Mouse (Mus musculus): ENCODE data around the gene Ccl2.

Gene Ccl2

DNA sequence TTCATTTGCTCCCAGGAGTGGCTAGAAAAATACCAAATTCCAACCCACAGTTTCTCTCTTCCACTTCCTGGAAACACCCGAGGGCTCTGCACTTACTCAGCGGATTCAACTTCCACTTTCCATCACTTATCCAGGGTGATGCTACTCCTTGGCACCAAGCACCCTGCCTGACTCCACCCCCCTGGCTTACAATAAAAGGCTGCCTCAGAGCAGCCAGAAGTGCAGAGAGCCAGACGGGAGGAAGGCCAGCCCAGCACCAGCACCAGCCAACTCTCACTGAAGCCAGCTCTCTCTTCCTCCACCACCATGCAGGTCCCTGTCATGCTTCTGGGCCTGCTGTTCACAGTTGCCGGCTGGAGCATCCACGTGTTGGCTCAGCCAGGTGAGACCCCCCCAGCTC lies at the start of gene Ccl2:
TSS of gene Ccl2 (plus strand) at position 216 of the 400 bp plus-strand sequence.
- peak; percentile 37 to 76 for DNase-seq (ENCODE audit: low spot score in 2 of 2)

DNA sequence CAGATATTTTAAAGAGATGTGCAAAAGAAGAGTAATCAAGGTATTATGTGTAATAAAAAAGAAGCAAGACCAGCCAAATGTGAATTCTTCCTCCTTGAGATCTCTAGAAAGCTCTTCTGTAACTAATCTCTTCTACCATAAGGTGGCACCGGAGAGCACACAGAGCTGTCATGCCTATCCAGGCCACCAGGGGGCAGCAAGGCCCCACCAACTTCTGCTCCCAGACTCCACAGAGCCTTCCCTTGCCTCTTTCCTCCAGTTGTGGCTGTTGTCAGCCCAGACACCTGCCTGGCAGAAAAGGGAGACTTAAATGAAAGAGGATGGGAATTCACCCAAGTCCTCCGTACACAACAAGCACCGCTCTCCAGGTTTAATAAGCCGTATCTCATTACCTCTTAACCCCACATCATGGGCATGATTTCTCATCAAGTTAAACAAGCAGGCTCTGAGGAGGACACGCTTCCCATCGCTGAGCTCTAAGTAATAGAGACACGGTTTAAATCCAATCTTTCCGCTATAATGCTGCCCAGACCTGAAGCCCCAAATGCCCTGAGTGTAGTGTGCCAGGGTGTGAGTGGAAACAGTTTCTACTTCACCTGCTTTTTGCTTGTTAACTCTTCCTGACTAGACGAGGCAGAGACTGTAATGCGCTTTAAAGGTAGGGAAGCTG lies 39.1 kb upstream of the Ccl2 start:
- peak; percentile 36 to 88 for DNase-seq (ENCODE audit: low spot score in 2 of 2)

DNA sequence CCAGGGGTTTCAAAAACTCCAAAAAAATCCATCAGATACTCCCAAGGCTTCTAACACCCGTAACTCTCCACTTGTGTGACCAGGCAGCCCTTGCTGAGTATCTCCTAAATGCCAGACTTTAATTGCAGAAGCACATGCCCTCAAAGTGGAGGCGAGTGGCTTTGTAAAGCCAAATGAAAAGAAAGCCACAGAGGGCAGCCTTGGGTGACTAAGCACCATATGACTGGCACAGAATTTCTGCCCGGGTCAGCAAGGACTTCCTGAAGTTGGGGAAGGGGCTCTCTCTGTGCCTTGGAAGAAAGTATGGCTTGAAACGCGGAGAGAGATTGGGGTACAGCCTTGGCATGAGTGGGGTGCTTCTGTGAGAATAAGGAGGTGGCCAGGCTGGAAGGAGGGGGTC lies 38.3 kb upstream of the Ccl2 start:
- no peak for DNase-seq (ENCODE audit: low spot score in 2 of 2)

DNA sequence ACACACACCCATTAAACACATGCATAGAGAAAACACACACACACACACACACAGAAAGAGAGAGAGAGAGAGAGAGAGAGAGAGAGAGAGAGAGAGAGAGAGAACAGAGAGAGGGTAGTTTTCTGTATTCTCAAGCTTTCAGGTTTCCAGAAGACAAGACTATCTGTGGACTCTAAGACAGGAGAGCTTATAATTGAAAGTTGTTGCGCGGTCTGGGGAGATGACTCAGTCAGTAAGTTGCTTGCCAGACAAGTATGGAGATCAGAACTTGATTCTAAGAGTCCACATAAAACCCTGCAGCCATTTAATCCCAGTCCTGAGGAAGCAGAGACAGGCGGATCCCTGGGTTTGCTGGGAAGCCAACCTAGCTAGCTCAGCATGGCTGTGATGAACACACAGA lies 36.7 kb upstream of the Ccl2 start:
- no peak for DNase-seq (ENCODE audit: low spot score in 2 of 2)

DNA sequence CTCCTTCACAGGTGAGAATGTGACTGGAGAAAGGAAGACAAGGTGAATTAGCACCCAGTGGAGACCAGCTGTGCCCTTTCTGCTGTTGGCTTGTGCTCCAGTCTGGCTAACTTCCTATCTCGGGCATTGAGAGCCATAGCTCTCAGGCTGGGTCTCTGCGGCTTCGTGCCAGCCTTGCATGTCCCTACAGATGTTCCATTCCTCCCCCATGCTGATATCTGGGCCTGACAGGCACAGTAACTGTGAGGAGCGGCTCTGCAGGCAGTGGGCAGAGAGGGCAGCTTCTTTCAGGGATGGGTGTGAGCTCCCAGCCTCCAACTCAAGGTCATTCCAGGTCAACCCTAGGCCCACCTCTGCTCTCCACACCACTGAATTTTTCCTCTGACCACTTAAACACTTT lies 35.9 kb upstream of the Ccl2 start:
- no peak for DNase-seq (ENCODE audit: low spot score in 2 of 2)

DNA sequence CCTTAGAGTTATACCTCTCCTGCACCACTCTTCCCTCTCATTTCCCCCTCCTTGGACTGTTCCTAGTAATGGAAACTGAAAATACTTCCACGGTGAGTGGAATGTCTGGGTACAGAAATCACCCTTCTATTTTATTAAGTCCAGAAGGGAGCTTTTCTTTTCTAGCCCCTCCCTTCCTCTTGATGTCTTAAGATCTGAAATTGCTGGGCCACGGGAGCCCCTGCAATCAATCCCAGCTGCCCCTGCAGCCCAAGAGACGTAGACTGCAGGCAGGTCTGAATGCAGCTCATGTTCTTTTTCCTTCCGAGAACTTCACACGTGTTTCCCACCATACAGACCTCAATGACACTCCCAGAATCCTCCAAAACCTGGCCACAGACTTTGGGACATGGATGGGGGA lies 34.8 kb upstream of the Ccl2 start:
- DNase-seq (ENCODE audit: low spot score in 2 of 2): no peak

DNA sequence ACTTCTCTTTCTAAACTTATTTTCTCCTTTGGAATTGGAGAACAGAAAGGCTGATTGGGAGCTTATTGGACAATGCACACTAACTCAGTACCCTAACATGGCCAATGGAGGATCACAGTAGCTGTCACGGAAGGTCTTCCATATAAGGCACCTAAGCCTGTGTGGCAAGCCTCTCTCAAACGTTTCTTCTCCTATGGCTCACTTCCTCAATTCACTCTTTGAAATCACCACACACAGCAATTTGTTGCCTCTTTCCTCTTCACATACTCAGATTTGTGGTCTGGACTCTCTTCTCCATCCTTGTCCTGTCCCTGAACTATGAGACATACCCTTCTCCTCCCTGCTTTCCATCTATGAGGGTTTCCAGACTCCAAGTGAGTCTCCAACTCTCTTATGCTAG lies 30.6 kb upstream of the Ccl2 start:
- no peak for DNase-seq (ENCODE audit: low spot score in 2 of 2)

DNA sequence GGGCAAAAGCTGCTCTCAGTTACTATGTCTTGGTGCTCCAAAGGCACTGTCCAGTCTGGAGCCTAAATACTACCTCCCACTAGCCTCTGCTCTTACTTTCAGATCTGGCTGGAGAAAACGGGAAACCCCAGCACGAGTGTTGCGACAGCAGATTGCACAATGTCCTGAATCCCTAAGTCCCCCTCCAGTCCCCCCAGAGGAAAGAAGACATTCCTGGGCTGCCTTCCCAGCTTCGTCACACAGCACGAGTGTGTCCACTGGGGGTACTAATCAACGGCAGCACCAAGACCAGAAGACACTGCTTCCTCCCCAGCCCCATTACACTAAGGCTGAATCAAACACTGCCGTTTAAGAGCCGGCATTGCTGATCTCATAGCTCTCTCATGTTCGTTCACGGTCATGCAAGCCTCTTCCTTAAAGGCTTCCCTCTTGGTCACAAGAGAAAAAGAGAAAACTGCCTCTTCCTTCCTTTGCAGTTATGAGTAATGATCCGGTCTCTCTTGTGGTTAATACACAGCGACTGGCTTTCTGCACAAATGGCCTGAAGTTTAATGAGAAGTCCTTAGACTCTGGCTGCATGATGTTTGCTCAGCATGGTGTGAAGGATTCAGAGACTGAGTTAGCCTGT lies 28.5 kb upstream of the Ccl2 start:
- no peak for DNase-seq (ENCODE audit: low spot score in 2 of 2)

DNA sequence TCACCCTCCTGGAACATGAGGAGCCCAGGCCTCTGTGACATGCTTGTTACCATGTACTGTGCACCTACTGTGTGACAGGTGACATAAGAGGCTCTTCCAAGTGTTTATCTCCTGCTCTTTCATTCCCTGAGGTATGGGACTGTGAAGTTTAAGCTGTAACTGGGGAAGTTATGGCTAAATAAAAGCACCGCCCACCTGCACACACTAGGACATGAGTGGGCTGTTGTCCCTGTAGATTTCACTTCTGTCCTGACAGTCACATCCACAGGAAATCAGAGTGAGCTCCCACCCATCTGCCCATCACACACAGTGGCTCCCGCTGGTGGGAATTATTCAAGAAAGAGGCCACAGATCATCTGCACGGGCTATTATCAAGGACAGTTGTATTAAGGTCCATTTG lies 25.3 kb upstream of the Ccl2 start:
- DNase-seq (ENCODE audit: low spot score in 2 of 2): no peak

DNA sequence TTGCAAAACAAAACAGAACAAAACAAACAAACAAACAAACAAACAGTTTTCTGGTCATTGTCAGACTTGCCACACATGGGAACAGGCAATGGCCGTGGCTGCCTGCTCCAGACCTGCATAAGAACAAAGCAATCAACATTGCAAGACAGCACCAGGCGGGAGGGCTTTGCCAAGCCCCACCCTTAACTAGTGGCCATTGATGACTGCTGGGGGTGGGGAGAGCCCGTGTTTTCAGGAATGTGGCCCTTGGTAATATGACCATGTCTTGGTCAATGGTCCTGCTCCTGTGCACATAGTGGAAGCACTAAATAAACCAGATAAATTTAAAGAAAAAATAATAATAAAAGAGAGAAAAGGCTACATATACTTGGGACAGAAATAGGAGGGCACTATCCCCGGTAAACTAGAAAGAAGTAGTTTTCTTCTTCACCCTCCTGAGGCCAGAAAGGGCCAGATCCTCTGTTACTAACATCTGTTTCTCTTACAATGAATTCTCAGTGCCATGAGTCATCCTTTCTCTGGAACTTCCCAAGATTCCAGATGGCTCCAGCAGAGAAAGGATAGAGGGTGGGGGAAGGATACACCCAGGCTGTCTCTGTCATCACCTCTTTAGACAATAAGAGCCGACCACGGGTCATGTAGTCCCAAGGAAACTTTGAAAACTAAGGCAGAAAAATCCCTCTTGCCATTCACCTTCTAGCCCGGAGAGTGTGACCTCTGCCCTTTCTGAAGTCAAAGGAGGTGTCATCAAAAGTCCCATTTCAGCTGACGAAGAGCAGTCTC lies 23.8 kb upstream of the Ccl2 start:
- no peak for DNase-seq (ENCODE audit: low spot score in 2 of 2)

DNA sequence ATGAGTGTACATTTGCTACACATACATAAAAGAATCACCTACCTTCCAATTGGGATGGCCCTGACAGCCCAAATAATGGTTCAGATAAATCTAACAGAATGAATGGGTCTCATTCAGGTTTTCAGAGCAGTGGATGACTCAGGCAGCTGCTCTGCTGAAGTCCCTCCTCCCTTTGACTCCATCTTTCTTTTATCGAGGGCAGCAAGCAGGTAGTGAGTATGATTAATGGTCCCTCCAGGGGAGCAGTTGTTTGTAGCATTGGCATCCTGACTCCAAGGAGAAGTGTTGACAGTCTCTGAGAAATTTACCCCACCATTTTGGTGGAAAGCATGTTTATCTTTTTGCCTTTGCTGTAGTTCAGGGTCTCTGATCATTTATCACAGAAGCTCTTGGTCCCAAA lies 21.6 kb upstream of the Ccl2 start:
- DNase-seq (ENCODE audit: low spot score in 2 of 2): no peak

DNA sequence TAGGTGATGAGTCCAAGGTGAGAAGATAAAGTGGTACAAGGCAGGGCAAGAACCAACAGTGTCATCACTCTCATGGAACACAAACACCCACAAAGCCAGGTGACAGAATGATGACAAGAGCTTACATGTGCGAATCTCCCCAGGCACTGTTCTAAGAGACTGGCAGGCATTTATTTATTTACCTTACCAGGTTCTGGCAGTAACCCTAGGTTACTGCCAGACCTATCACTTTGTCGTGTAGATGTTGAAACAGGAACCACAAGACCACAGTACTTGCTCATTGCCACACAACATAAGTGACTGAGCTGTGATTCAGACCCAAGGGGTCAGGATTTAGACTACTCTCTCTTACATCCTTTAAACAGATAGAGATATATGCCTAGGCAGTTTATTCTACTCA lies 20.3 kb upstream of the Ccl2 start:
- no peak for DNase-seq (ENCODE audit: low spot score in 2 of 2)

DNA sequence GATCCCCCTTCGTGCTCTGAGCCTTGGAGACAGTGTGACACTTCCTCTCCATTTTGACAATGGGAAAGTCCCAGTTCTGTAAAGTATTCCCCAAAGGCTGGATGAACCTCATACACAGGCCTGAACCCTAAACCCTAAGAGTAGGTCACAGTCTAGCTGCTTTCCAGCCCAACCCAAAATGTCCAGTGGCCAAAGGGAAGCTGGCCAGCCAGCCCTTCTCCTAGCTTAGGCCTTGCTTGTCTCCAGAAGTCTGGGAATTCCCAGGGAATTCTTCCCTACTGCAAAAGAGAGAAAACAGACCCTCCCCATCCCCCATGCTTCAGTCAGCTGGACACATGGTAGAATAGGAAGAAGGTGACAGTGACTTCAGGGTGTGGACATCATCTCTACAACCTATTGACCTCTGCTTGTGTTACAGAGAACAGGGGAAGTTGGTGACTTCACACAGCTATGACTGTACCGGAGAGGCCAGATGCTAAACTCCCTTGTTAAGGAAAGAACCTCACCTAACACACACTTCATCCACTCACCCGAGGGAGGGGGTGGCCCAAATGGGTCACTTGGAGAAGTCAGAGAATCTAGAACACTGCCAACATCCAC lies 19.1 kb upstream of the Ccl2 start:
- no peak for DNase-seq (ENCODE audit: low spot score in 2 of 2)

DNA sequence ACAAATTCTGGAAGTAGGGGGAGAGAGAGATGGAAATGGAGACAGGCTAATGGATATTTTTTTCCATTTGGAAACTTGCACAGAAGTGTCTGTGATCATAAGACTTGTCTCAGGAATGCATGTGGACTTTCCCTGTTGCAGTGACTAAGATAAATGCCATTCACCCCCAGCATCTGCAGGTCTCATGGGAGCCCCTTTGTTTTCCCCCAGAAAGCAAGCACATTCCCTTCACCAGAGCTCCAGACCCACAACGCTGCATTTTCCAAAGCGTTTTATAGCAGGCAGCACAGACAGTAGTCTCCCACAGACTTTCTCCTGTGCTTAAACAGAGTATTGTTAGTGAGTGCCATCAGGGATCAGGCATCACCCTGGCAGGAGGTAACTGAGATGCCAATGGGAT lies 16.0 kb upstream of the Ccl2 start:
- no peak for DNase-seq (ENCODE audit: low spot score in 2 of 2)

DNA sequence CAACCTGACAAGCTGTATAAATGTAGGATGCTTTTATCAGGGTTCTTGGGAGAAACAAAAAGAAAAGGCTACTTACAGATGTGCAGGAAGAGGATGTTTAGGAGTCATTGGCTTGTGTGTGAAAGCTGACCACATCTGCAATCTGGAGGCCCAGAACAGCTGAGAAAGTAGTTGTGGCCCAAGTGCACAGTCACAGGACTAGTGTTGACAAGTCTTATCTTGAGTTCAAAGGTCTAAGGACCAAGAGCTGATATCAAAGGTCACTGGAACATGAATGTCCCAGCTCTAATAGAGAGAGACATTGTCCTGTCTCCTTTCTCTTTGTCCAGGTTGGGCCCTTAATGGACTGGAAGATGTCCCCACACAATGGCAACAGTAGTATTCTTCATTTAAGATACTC lies 15.6 kb upstream of the Ccl2 start:
- no peak for DNase-seq (ENCODE audit: low spot score in 2 of 2)

DNA sequence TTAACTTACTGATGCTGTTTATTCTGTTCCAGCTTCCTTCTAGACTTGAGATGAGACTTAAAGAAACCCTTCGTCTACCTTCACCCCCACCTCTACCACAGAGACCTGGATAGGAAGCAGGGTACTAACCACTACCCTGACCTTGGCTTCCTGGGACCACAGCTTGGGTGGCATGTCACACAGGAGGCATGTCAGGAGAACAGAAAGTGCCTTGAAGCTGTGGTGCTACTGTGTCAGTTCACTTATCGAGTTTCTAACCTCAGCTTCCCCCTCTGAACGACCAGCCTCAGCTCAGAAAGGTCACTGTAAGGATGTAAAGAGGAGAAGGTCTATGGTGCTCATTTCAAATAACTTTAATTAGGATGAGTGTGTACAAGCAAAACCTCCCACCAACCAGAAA lies 14.0 kb upstream of the Ccl2 start:
- no peak for DNase-seq (ENCODE audit: low spot score in 2 of 2)

DNA sequence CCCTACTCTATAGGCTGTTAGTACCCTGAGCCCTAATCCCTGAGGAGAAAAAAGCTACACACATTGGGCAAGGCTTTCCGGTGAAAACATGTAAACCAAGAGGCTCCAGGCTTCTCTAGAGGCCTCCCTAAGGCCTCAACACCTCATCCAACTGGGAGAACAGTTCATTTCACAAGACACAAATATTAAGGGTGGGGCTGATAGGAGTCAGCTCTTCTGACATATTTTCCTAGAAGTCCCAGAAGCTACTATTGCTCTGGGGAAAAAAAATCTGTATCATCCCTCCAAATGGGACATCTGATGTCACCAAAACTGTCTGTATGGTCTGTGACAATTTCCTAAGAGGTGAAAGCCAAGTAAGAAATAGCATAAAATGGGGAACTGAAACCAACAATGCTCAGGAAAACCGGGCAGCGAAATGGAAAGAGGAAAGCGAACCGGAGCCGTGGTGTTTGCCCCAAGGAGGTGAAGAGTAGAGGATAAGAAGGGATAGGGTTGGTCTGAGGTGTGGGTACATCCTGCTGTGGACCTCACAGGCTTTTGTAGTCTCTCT lies 12.8 kb upstream of the Ccl2 start:
- DNase-seq (ENCODE audit: low spot score in 2 of 2): no peak

DNA sequence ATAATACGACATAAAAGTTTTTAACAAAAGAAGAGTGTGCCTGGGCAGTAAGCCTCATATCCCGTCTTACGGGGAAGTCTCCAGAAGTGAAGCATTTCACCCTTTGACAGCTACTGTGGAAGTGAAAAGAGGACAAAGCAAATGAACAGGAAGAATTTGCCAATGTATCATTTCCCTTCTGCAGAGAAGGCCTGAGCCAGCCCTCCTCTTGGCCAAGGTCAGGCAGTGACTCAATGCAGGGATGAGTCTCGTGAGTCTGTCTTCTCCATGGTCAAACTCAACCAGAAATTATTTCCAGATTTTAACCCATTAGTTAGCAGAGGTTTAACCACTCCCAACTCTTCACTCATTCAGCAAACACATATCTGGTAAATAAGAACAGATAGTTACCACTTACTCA lies 11.6 kb upstream of the Ccl2 start:
- no peak for DNase-seq (ENCODE audit: low spot score in 2 of 2)

DNA sequence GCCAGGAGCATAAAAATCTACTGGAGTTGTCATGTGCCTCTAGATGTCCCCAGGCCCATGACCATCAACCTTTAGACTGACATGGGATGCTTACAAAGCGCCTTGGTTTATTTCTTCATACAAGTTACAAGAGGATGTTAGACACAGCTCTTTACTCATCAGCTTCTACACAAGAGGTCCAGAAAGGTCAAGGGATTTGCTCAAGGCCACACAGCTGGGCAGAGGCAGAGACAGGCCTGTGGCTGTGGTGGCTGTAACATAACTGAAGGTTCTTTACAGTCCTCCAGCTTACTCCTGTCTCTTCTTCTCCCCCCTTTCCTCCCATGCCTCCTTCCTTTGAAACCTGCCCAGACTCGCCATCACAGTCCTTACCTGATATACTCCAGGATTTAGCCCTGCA lies 5.2 kb upstream of the Ccl2 start:
- DNase-seq (ENCODE audit: low spot score in 2 of 2): no peak

DNA sequence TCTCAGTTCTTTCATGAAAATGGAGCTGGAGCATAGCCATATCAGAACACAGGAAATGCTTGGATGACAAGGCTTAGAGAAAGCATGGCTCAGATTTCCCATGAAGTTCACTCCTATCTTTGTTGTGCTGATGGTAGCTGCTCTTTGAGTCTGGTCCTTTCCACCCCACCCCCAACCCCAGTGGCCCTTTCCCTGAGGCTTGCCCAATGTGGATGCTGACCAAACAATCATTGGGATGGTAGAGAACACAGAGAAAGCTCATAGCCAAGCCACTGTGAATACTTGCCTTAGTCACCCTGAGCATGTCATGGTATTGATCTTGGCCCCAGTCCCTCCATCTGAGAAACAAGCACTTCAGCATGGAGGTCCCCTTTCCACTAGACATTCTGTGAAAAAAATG lies 3.2 kb upstream of the Ccl2 start:
- no peak for DNase-seq (ENCODE audit: low spot score in 2 of 2)

DNA sequence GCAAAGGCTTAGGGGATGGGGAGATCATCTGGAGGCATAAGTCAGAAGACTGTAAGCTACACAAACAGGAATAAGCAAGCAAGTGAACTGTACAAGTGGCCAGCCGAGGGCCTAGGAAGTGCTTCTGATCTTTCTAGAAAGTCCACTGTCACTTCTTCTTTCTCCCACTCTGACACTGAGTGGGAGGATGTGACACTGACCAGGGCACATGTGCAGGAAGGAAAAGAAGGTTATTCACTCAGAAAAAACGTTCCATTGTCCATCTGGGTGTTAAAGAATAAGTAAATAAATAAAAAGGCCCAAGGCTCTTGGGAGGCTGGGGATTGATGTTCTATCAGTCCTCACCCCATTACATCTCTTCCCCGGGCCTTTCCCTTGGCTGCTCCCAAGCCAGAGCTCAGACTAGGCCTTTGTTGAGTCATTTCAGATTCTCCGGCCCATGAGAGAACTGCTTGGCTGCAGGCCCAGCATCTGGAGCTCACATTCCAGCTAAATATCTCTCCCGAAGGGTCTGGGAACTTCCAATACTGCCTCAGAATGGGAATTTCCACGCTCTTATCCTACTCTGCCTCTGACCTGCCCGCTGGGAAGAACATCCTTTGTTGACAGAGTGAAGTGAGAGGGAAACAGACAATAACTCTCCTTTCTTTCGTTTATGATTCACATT lies 2.6 kb upstream of the Ccl2 start:
- DNase-seq (ENCODE audit: low spot score in 2 of 2): no peak

DNA sequence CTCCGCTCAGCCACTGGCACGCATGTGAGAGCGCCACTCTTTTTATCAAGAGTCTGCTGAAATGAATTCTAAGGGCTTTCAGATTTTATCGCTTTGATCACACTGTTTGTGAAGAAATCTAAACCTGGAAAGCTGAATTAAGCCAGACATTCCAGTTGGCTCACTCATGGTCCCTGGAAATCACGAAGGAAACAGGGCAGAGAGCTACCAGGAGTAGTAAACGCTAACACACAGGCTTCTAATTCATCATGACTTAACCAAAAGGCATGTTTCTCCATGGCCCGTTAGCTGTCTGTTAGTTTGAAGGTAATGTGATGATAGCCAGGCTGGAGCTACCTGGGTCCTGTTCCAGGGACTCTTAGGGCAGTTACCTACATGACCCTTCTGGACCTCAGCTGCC lies 925 bp upstream of the Ccl2 start:
- no peak for DNase-seq (ENCODE audit: low spot score in 2 of 2)
